Mouse (Mus musculus): ENCODE data around the gene Ceacam16.

DNA sequence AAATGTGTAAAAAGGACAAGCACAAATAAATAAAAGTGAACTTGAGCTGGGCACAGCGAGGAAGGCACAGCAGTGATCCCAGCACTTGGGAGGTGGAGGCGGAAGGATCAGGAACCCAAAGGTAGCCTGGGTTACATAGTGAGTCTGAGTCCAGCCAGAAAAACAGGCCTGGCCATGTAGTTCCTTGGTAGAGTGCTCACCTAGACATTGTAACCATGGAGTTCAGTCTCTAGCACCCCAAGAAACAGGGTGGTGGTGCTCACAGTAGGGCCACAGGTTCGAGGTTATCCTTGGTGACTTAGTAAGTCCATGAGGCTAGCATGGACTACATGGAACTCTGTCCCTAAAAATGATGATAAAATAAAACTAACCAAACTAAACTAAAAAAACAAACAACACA is 20.2 kb downstream of the Ceacam16 start:
- TF ChIP-seq ZMIZ1 (IDR thresholded peaks at IDR 0.05; ENCODE audit: low read depth, low read length), result no peak
- no peak for TF ChIP-seq CTCF (IDR thresholded peaks at IDR 0.05 in 2 of 3, conservative IDR thresholded peaks at IDR 0.05 in 1 of 3; ENCODE audit: control insufficient read depth in 1 of 3, insufficient read depth in 1 of 3, low read depth in 2 of 3, low read length in 3 of 3, poor library complexity in 1 of 3, severe bottlenecking in 1 of 3)
- TF ChIP-seq MAX (IDR thresholded peaks at IDR 0.05; ENCODE audit: low read length), result no peak
- no peak for TF ChIP-seq CHD2 (IDR thresholded peaks at IDR 0.05; ENCODE audit: low read length)
